Mouse (Mus musculus): ENCODE data around the gene Rftn1.
"Not testable (repeated sequence)": the region's sequence is repeated elsewhere in the genome, so short reads cannot be mapped to it uniquely, and the experiment has no call there.

The Rftn1 gene

DNA sequence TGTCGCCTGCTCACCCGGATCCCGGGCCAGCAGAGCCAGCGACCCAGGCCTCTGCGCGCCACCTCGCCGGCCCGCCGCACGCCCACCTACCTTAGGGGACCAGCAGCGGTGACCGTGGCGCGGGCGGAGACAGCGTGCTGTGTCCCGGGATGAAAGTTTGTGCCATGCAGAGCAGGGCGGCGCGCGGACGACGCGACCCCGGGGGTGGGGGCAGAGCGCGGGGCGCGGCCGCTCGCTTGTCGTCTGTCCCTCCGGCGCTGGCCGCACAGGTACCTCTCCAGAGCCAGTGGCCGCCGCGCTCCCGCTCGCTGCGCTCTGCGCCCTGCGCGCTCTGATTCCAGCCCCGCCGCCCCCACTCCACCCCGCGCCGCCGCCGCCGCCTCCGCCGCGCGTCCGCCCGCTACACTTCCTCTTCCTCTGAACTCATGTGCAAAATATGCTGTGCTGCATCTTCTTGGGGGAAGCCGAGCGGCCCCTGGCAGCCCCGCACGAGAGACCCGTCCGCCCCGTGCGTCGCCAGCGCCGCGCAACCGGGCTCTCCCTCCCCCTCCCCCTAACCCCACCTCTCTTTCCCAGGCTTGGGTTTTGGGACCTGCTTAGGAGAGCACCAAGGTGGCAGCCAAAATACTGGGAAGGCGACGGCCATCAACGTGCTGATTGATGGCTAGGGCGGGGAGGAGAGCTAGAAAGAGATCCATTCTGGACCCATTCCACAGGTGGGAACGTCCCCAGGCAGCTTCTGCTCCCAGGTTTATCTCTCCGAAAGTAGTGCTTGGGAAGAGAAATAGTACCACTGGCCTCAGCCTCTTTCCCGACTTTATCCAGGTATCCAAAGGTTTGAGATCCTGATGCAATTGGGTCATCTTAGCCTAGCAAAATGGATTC lies at the start of gene Rftn1:
Gene Rftn1, minus strand, starts transcription at position 544 of the 885 bp plus-strand sequence.
- no peak for DNase-seq (ENCODE audit: low spot score in 2 of 2)

DNA sequence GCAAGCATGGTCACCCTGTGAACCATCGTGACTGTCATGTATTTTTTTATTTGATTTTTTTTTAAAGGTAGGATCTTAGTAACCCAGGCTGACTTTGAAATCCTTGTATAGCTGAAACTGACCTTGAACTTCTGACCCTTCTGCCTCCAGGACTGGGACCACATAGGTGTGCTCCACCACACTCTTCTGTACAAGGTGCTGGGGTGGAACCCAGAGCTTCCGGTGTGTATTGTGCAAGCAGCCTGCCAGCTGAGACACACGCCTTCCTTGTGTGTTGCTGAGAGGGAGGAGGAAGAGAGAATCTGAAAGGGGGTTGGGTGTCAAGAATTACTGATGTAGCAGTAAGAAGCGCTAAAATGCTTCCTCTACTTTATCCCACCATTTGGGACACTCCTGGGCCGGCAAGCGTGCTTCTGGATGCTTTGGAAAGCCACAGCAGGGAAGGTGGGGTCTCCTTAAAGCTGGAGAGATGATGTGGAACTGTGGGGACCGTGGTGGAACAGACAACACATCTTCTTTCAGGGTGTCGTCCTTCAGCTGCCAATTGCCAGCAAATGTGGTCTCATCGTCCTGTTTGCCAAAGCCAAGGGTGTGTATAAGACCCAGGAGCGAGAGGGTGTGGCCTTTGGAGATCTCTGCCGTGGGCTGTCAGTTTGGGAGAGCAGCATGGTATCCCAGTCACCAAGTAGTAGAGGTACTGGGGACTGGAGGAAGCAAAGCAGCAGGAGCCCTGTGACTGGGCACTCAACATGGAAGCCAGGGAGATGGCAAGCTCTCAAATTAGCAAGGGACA lies 47.5 kb upstream of the Rftn1 start:
- DNase-seq (ENCODE audit: low spot score in 2 of 2): no peak

DNA sequence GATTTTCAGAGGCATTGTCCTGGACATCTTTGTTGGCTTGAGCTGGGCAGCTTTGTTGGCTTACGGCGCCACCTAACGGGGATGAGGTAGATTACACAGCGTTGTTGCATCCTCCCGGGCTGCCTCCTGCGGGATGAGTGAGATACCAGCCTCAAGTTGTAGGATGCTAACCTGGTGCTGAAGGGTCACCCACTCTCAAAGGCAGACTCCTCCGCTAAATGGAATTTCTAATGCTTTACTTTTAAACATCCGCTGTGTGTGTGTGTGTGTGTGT lies 46.9 kb upstream of the Rftn1 start:
- DNase-seq (ENCODE audit: low spot score in 2 of 2): peak; percentile 70 to 75

DNA sequence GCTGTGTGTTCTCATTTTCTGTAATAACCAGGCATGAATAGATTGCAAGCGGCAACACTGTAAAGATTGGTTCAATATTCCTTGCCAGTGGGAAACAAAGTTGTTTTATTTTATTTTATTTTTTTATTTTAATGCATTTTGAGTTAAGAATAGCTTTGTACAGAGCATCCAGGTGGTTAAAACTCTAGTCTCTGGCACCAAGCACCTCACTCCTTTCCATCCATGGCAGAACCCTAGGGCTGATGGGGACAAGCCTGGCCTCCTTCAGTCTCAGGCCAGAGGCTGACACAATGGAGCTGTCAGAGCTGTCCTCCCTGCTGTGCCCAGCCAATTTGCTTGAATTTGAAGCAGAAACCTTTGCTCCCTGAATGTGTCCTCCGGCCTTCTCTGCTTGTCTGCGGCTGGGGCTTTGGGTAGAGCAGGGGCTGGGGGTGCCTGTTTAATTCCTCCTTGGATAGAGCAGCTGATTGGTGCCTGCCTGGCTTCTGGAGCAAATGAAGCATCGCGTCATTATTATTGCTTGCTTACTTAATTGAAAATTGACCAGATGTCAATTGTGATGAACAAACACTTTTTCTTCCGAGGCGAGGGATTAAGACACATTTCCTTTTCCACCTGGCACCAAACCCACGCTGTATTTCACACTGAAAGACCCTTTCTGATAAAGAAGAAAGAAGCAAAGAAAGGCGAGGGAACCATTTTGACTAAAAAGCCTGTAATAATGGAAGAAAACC lies 46.4 kb upstream of the Rftn1 start:
- no peak for DNase-seq (ENCODE audit: low spot score in 2 of 2)

DNA sequence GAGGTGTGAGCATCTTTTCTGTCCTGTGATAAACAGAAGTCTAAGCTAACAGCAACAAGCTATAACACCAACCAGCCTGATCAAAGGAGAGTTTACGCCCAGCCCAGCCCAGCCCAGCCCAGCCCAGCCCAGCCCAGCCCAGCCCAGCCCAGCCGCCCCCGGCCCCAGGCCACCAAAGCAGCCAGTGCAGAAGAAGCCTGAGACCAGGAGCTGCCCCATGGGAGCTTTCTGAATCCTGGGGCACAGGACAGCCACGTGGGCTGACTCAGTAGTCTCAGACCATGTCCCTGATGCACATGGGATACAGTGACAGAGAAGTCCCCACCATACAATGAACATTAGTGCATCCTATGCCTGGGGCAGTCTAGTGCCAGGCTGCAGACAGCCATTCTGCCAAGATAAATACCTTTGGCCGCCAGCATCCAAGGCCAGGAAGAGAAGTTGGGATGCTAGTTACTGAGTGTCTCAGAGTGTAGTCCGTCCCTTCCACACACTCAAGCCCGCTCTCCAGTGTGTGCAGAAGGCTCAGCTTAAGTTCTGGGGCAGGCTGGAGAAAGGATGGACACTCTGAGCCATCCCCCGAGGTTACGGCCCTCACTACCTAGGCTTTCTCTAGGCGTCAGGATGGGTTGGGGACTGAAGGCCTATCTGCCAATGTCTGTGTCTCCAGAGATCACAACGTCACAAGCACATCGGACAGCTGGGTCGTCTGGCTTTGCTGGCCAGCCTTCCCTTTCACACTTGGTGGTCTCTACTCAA lies 45.6 kb upstream of the Rftn1 start:
- DNase-seq (ENCODE audit: low spot score in 2 of 2): no peak

DNA sequence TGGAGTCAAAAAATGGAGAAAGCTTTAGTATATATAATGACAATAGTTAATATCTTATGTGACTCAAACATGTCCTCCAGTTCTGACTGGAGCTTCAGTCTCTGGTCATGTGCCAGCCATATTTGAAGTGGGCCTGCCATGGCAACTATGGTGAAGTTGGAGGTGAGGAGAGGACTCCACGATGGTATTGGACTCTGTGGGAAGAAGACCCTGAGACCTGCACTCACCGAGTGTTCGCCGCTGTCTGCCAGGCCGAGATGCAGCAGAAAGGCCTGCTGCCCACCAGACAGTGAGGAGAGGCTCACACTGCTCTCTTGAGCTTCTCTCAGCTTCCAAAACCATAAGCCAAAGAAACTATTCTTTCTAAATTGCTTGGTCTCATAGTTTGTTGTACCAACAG lies 43.5 kb upstream of the Rftn1 start:
- DNase-seq (ENCODE audit: low spot score in 2 of 2): no peak

DNA sequence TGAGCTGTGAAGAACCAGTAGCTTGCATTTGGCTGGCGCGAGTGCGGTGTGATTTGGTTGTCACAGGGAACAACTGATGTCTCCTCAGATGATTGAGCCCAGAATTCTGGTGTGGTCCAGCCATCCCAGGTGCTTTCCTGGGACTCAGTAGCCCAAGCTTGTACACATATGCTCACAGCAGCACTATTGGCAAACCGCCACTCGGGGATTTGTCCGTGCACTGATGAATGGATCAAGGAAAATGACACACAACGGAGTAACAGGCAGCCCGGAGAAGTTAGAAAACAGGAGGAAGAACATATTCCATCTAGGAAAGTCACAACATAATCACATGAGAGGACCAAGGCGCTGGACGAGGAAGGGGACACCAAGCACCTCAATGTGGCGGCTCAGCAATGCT lies 42.3 kb upstream of the Rftn1 start:
- no peak for DNase-seq (ENCODE audit: low spot score in 2 of 2)

DNA sequence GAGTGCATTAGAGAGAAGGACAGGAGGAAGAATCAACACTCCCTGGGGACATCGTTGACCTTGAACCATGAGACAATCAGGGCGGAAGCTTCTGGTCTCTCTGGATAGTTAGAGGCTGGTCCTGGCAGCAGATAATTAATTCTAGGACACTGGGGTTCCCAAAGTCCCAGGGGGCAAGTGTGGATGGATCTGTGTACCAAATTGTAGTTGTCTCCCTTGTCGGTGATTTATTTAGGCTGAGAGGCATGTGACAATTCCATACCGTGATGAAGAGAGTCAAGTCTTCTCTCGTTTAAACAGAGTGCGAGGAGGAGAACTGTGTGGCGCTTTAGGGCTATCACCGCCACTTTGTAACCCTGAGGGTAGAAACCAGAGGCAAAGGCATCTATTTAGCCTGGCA lies 40.7 kb upstream of the Rftn1 start:
- DNase-seq (ENCODE audit: low spot score in 2 of 2): no peak

DNA sequence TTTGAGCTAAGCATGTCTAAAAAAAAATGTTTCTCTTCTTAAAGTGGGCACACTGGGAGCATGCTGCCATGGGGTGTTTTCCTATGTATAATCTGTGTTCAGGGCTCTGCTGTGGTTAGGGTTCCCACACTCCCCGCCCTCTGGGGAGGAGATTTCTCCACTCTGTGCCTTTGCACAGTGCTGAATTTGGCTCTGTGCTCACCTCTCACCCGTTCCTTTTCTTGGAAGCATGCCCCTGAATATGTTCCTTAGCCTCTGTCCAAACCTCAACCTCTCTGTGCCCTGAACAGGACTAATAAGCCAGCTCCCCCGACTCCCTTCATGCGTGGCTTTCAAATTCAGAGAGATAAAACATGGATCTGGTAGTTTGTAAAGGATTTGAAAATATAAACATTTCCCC lies 39.1 kb upstream of the Rftn1 start:
- DNase-seq (ENCODE audit: low spot score in 2 of 2): no peak

DNA sequence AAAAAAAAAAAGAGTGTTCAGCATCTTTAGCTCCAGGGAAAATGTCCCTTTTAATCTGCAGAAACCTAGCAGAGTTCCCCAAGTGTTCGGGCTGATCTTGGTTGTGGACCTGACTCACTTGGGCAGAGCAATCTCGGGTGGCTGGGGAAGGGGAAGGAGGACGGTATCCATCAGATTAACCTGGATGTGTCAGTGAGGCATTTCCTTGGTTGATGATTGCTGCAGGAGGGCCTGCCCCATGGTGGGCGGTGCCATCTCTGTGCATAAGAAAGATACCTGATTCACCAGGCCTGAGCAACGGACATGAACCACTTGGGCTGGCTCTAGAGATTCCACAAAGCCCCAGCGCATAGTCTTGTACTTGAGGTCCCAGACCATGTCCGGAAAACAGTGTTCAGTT lies 36.9 kb upstream of the Rftn1 start:
- DNase-seq (ENCODE audit: low spot score in 2 of 2): no peak

DNA sequence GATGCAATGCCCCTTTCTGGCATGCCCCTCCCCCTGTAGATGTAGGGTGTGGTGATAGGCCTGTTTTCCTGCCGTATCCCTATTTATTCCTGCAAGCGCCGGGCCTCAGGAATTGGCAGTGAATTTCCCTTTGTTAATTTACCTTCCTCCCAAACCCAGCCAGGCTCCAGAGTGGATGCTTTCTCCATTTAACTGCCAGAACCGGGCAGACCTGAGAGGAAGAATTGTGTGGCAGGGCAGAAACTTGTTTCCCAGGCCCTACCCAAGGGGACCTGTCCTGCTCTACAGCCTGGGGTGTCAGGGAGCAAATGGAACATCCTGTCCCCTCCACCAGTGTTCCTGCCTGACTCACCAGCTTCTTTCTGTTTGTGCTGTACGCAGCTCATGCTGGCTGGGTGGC lies 34.2 kb upstream of the Rftn1 start:
- DNase-seq (ENCODE audit: low spot score in 2 of 2): no peak

DNA sequence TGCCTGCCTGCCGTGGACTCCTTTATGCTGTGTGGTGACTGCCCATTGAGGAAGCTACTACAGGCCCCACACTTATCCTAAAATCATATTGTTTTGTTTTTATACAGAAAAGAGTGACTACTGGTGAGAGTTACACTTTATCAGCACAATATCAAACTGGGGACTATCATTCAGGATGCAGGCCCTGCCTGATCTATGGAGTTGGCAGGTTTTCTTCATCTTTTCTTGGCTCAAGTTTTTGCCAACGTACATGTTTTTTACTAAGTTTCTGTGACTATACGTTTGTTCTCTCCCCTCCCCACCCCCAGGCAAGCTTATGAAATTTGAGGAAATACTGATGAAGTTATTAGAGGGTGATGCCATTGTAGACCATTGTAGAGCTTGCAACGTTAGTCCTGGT lies 27.5 kb upstream of the Rftn1 start:
- DNase-seq (ENCODE audit: low spot score in 2 of 2): no peak

DNA sequence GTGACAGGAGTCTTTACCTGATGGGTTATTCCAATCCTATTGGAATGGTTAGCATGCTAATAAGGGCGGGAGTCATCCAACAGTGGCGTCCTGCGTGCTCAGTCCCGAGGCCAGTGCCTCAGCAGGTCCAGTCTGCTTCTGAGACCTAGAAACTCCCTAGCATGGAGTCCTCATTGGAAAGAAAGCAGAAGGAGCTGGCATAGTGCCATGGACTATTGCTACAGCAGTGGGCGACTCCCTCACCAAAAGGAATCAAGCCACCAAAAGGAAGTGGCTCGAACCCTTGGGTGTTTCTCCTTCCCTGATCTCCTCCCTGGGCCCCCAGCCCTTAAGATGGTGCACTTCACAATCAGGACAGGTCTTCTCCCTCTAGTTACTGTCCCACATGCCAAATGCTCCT lies 24.6 kb upstream of the Rftn1 start:
- DNase-seq (ENCODE audit: low spot score in 2 of 2): no peak

DNA sequence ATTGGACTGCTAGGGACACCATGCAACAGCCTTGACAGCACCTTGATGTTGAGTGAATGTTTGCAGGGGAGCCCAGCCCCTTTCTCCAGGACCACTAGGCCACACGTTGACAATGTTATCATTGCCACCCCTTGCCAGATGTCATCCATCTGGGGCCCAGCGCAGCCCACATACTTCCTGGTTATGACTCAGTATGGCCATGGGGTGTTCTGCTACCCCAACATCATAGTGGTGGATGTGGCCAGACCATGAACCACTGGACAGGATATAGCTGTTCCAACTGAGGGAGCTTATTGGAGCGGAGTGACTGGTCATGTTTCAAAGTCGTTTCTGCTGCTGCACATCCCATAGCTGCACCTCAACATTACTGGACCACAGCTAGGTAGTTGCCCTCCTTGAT lies 22.6 kb upstream of the Rftn1 start:
- no peak for DNase-seq (ENCODE audit: low spot score in 2 of 2)

DNA sequence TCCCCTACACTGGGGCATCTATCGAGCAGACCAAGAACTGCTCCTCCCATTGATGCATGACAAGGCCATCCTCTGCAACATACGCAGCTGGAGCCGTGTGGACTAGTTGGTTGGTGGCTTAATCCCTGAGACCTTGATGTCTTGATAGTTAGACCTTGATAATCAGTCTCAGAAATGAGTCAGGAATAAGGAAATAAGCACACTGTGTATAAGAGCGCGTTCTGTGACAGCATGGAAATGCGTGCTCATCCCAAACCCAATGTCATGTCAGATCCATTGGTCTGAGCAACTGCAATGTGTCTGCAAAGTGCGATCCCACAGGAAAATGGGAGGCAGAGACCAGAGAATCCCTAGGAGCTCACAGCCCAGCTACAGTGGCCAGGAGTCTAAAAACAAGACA lies 21.3 kb upstream of the Rftn1 start:
- no peak for DNase-seq (ENCODE audit: low spot score in 2 of 2)

DNA sequence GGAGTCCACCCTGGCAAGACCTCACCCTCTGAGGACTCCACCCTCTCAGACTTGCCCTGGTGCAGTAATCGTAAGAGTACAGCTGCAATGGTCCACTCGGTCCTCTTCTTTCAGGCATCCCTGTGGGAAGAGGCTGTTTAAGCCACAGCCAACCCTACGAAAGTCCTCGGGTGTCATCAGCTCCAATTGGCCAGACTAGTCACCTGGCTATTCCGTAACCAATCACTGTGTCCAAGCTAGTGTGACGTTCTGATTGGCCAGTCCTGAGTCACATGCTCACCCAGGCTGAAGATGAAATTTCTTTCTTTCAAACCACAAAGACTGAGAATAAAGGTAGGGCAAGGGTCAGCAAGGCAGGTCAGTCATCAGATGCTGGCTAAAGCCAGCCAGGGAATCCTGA lies 19.4 kb upstream of the Rftn1 start:
- DNase-seq (ENCODE audit: low spot score in 2 of 2): no peak

DNA sequence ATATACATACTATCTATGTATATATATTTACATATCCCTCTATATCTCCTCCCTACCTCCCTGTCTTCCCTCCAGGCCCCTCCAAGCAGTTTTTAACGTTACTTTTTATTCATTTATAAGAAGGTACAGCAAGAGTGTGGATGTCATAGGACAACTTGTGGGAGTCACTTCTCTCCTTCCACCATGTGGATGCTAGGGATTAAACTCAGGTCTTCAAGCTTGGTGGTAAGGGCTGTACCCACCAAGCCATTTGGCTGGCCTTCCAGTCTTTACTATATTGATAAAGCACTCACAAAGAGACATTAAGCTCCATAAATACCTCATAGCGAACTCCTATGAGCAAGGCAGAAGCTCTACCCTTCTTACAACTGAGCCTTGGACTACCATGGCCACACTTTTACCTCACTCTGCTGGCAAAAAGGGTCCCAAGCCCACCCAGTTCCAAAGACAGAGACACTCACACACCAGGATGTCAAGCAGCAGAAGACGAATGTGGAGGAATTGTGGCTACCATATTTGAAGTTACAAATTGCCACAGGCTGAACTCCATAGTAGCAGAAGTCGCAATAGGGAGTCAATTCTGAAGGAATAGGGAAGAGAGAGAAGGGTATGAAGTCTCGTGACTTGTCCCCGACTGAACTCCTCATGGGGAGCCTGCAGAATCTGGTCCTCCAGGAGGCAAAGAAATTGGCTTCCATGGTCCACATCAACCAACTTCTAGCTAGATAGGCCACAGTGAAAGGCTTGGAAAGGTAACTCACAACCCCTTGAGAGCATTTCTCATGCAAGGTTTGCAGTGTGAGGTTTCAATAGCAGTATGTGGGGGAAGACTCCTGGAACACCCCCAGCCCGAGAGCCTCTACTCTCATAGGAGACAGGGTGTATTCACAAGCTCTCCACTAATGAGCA lies 17.9 kb upstream of the Rftn1 start:
- no peak for DNase-seq (ENCODE audit: low spot score in 2 of 2)

DNA sequence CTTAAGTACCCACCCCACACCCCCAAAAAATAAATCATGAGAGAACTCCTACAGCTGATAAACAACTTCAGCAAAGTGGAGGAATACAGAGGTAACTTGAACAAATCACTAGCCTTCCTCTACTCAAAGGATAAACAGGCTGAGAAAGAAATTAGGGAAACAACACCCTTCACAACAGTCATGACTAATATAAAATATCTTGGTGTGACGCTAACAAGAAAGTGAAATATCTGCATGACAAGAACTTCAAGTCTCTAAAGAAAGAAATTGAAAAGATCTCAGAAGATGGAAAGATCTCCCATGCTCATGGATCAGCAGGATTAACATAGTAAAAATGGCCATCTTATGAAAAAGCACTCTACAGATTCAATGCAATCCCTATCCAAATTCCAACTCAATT lies 15.8 kb upstream of the Rftn1 start:
- not testable (repeated sequence) for DNase-seq (ENCODE audit: low spot score in 2 of 2)

DNA sequence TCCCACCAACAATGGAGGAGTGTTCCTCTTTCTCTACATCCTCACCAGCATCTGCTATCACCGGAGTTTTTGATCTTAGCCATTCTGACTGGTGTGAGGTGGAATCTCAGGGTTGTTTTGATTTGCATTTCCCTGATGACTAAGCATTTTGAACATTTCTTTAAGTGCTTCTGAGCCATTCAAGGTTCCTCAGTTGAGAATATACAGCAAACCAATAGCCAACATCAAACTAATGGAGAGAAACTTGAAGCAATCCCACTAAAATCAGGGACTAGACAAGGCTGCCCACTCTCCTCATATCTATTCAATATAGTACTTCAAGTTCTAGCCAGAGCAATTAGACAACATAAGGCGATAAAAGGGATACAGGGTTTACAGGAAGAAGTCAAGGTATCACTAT lies 15.4 kb upstream of the Rftn1 start:
- DNase-seq (ENCODE audit: low spot score in 2 of 2): not testable (repeated sequence)

DNA sequence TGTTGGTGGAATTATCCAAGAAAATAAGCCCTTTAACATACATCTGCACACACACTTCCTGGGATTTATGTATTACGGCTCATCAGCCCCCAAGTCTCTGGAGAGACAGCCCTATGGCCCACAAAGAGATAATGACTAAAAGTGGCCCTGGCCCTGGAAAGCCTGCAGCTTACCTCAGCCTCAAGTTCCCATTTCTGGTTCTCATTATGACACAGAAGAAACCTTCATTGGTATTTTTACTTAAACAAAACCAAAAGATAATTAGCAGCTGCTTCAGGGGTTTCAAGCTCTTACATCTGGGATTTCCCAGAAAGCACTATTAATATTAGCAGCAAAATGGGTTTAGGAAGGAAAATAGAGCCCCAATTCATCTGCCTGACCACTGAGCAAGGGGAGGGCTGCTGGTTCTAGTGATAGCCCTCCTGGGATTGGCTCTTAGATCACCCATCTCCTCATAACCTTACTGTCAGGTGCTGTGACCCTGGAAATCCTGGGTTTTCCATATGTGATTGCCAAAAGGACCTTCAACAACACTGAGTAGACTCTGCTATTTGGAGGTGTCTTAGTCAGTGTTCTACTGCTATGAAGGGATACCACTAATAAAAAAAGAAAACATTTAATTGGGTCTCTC lies 14.8 kb upstream of the Rftn1 start:
- DNase-seq (ENCODE audit: low spot score in 2 of 2): no peak

Measured in right cerebral cortex, postnatal 36 days (tissue).